Mouse (Mus musculus): ENCODE data around the gene Krtap6-5. TPM values are rescaled to one million over a fixed set of nuclear protein-coding genes. Genes with fewer than 3 reads are reported as not detected.

Krtap6-5 gene
- polyA plus RNA-seq (2012; ENCODE audit: low replicate concordance): not detected in 2 replicates

DNA sequence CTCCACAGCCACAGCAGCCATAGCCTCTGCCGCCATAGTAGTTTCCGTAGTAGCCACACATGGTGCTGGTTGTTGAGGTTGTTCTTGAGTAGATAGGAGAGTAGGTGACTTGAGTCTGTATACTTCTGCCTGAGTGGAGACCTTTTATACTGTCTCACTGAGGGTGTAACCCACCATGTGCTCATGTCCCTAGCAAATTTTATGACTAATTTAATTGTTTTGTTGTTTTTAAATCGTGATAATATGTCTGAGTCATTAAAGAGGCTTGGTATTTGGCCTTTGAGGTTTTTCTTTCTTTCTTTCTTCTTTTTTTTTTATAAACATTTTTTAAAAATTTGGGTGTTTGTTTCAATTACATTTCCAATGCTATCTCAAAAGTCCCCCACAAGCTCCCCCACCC is at the start of gene Krtap6-5:
Gene Krtap6-5, minus strand, starts transcription at position 101 of the 400 bp plus-strand sequence.

GRCm38 (mm10) chr16:89063902-89064301 is 16.2 kb upstream of the Krtap6-5 start, which contains the start of gene 1110025L11Rik:
TSS of gene 1110025L11Rik (minus strand) at chr16:89064002.

GRCm38 (mm10) chr16:89041372-89041771 is 6.3 kb downstream of the Krtap6-5 start, which contains the start of gene Gm10228:
TSS of gene Gm10228 (minus strand) at chr16:89041472.

GRCm38 (mm10) chr16:89031399-89031798 is 16.3 kb downstream of the Krtap6-5 start, which contains the start of gene Krtap6-1:
TSS of gene Krtap6-1 (plus strand) at chr16:89031699.

GRCm38 (mm10) chr16:89014984-89015383 is 32.7 kb downstream of the Krtap6-5 start, which contains the start of gene Gm10229:
TSS of gene Gm10229 (plus strand) at chr16:89015284.

DNA sequence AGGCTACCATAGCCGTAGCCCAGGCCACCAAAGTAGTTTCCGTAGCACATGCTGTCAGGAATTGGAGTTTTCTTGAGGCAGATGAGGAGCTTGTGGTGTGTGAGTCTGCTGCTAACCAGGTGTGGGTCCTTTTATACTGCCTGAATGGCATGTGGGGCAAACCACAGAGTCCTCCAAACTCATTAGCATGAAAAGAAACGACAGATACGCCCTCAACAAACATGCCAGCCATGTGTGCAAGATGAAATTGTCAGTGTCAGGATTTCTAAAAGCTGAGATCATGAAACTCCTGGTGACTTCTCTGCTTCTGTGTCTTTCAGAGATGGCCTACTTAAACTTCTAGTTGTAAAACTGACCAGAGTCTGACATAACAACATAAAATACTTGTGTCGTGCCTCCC is 37.0 kb downstream of the Krtap6-5 start, which contains the start of gene Krtap22-2:
Gene Krtap22-2, minus strand, starts transcription at position 101 of the 400 bp plus-strand sequence.

Other genes starting within 250 kb of the Krtap6-5 start
- not detected in 2 replicates for gene Gm20741, start 235.7 kb downstream of the Krtap6-5 start, polyA plus RNA-seq (2012; ENCODE audit: low replicate concordance)
- gene Krtap15, start 227.7 kb downstream of the Krtap6-5 start, polyA plus RNA-seq (2012; ENCODE audit: low replicate concordance): not detected in 2 replicates
- gene Krtap14, start 221.7 kb downstream of the Krtap6-5 start, polyA plus RNA-seq (2012; ENCODE audit: low replicate concordance): not detected in 2 replicates
- gene Krtap19-1, start 178.5 kb downstream of the Krtap6-5 start, polyA plus RNA-seq (2012; ENCODE audit: low replicate concordance): not detected in 2 replicates
- not detected in 2 replicates for gene Krtap19-2, start 173.6 kb downstream of the Krtap6-5 start, polyA plus RNA-seq (2012; ENCODE audit: low replicate concordance)
- not detected in 2 replicates for gene Krtap19-3, start 169.8 kb downstream of the Krtap6-5 start, polyA plus RNA-seq (2012; ENCODE audit: low replicate concordance)
- not detected in 2 replicates for gene Krtap19-4, start 162.8 kb downstream of the Krtap6-5 start, polyA plus RNA-seq (2012; ENCODE audit: low replicate concordance)
- not detected in 2 replicates for gene Krtap19-5, start 151.4 kb downstream of the Krtap6-5 start, polyA plus RNA-seq (2012; ENCODE audit: low replicate concordance)
- gene Krtap19-9b, start 115.6 kb downstream of the Krtap6-5 start, polyA plus RNA-seq (2012; ENCODE audit: low replicate concordance): not detected in 2 replicates
- not detected in 2 replicates for gene Krtap16-3, start 85.0 kb downstream of the Krtap6-5 start, polyA plus RNA-seq (2012; ENCODE audit: low replicate concordance)
- gene Krtap22-2, start 37.1 kb downstream of the Krtap6-5 start, polyA plus RNA-seq (2012; ENCODE audit: low replicate concordance): not detected in 2 replicates
- gene Gm10229, start 32.6 kb downstream of the Krtap6-5 start, polyA plus RNA-seq (2012; ENCODE audit: low replicate concordance): not detected in 2 replicates
- not detected in 2 replicates for gene Krtap6-1, start 16.2 kb downstream of the Krtap6-5 start, polyA plus RNA-seq (2012; ENCODE audit: low replicate concordance)
- not detected in 2 replicates for gene Gm10228, start 6.4 kb downstream of the Krtap6-5 start, polyA plus RNA-seq (2012; ENCODE audit: low replicate concordance)
- not detected in 2 replicates for gene 1110025L11Rik, start 16.1 kb upstream of the Krtap6-5 start, polyA plus RNA-seq (2012; ENCODE audit: low replicate concordance)
- not detected in 2 replicates for gene Krtap6-3, start 36.1 kb upstream of the Krtap6-5 start, polyA plus RNA-seq (2012; ENCODE audit: low replicate concordance)
- not detected in 2 replicates for gene Gm6358, start 93.0 kb upstream of the Krtap6-5 start, polyA plus RNA-seq (2012; ENCODE audit: low replicate concordance)
- gene Gm10061, start 103.2 kb upstream of the Krtap6-5 start, polyA plus RNA-seq (2012; ENCODE audit: low replicate concordance): not detected in 2 replicates
- not detected in 2 replicates for gene Gm9789, start 110.1 kb upstream of the Krtap6-5 start, polyA plus RNA-seq (2012; ENCODE audit: low replicate concordance)
- not detected in 2 replicates for gene Gm7735, start 121.6 kb upstream of the Krtap6-5 start, polyA plus RNA-seq (2012; ENCODE audit: low replicate concordance)
- gene 1110057P08Rik, start 126.9 kb upstream of the Krtap6-5 start, polyA plus RNA-seq (2012; ENCODE audit: low replicate concordance): not detected in 2 replicates
- not detected in 2 replicates for gene Krtap20-2, start 158.0 kb upstream of the Krtap6-5 start, polyA plus RNA-seq (2012; ENCODE audit: low replicate concordance)

Measured in hematopoietic multipotent progenitor cell, adult 10-12 weeks (in vitro differentiated cells).